Mouse (Mus musculus) E14TG2a.4 (cell line): ENCODE measurements at regions not wholly inside any gene's neighbourhood (a gene's known extent, or its start where the extent isn't known, plus 50 kb on each side); places are given as distances from the start of the nearest gene placed in this dataset.

Source experiments
- H3K27me3 ChIP-seq: 2 replicates; pipeline ENCODE4 v1.6.1; 2014; ENCODE audit warnings: low read length, control low read depth; ENCODE audit not compliant: insufficient read depth
- H3K36me3 ChIP-seq: 2 replicates; pipeline ENCODE4 v1.6.1; 2014; ENCODE audit warnings: low read length, control low read depth; ENCODE audit not compliant: insufficient read depth
- H3K4me1 ChIP-seq: replicated peaks from 2 replicates; pipeline ENCODE4 v1.6.1; 2014; ENCODE audit warnings: low read depth, low read length, control low read depth
- H3K4me3 ChIP-seq: replicated peaks from 2 replicates; pipeline ENCODE4 v1.5.1; 2014; ENCODE audit warnings: mild to moderate bottlenecking, low read length
- H3K9me3 ChIP-seq: 2 replicates; pipeline ENCODE4 v1.6.1; 2014; ENCODE audit warnings: low read length, control low read depth
- CTCF ChIP-seq: conservative IDR thresholded peaks from 2 replicates; pipeline ENCODE4 v1.5.1; 2014; ENCODE audit warnings: low read length
- NANOG ChIP-seq: IDR thresholded peaks from 2 replicates; pipeline ENCODE4 v1.6.1; 2014; ENCODE audit warnings: borderline replicate concordance, low read length, mixed read lengths
- POU5F1 ChIP-seq: IDR thresholded peaks from 2 replicates; pipeline ENCODE4 v1.6.1; 2014; ENCODE audit warnings: low read length, borderline replicate concordance

- no peaks in the 10 kb centered on the region for H3K27me3 ChIP-seq
Observed at GRCm38 (mm10) chr14:24550763-24551471, 64.0 kb downstream of the Rps24 start.

GRCm38 (mm10) chr14:24551472-24551783 is 64.5 kb downstream of the Rps24 start:
- no peaks in the 10 kb centered on the region for H3K4me1 ChIP-seq
- no peaks in the 10 kb centered on the region for H3K36me3 ChIP-seq
- no peaks in the 10 kb centered on the region for H3K27me3 ChIP-seq
- H3K9me3 ChIP-seq, result peaks cover 14% of the 10 kb centered on the region
- H3K4me3 ChIP-seq, result no peak overlapping the region
- no peak for TF ChIP-seq NANOG
- no peak for TF ChIP-seq CTCF
- TF ChIP-seq POU5F1, result no peak

More at GRCm38 (mm10) chr14:24550763-24551471, 64.0 kb downstream of the Rps24 start:
- no peak for TF ChIP-seq CTCF
- TF ChIP-seq POU5F1, result no peak
- TF ChIP-seq NANOG, result no peak
- no peaks in the 10 kb centered on the region for H3K4me1 ChIP-seq
- H3K9me3 ChIP-seq, result peaks cover 14% of the 10 kb centered on the region
- H3K4me3 ChIP-seq, result no peak overlapping the region
- H3K36me3 ChIP-seq, result no peaks in the 10 kb centered on the region

- Histone ChIP-seq H3K27me3 (no peaks in the 10 kb centered on the region), H3K36me3 (no peaks in the 10 kb centered on the region), H3K4me3 (no peak overlapping the region), H3K4me1 (no peaks in the 10 kb centered on the region), H3K9me3 (no peaks in the 10 kb centered on the region)
- TF ChIP-seq NANOG (no peak), POU5F1 (no peak), CTCF (no peak)
Observed at GRCm38 (mm10) chr14:24564801-24565624, 78.1 kb downstream of the Rps24 start.

GRCm38 (mm10) chr14:24565718-24566322 is 78.9 kb downstream of the Rps24 start:
- Histone ChIP-seq H3K9me3 (no peaks in the 10 kb centered on the region), H3K27me3 (no peaks in the 10 kb centered on the region)
- TF ChIP-seq CTCF (no peak), POU5F1 (no peak), NANOG (no peak)

GRCm38 (mm10) chr14:24575111-24575510 is 88.2 kb downstream of the Rps24 start:
- TF ChIP-seq NANOG (no peak), CTCF (no peak), POU5F1 (no peak)
- Histone ChIP-seq H3K9me3 (no peaks in the 10 kb centered on the region), H3K4me3 (no peak overlapping the region), H3K27me3 (peaks cover 8% of the 10 kb centered on the region; the same call in 1 of the 2 replicates), H3K4me1 (peaks cover 28% of the 10 kb centered on the region), H3K36me3 (no peaks in the 10 kb centered on the region)

More at GRCm38 (mm10) chr14:24565718-24566322, 78.9 kb downstream of the Rps24 start:
- Histone ChIP-seq H3K36me3 (no peaks in the 10 kb centered on the region), H3K4me1 (no peaks in the 10 kb centered on the region), H3K4me3 (no peak overlapping the region)

- no peaks in the 10 kb centered on the region for H3K36me3 ChIP-seq
- peak overlapping the region; percentile 39; the same call in 1 of the 2 replicates for H3K4me3 ChIP-seq
- TF ChIP-seq CTCF, result no peak
- no peak for TF ChIP-seq POU5F1
- TF ChIP-seq NANOG, result no peak
- peaks cover 33% of the 10 kb centered on the region for H3K4me1 ChIP-seq
- peaks cover 18% of the 10 kb centered on the region for H3K27me3 ChIP-seq
- peaks cover 5% of the 10 kb centered on the region for H3K9me3 ChIP-seq
Observed at GRCm38 (mm10) chr14:24578535-24579111, 91.7 kb downstream of the Rps24 start.

GRCm38 (mm10) chr14:24579153-24579795 is 92.3 kb downstream of the Rps24 start:
- TF ChIP-seq NANOG, result peak; percentile 59; the same call in 1 of the 2 replicates
- no peak for TF ChIP-seq POU5F1
- TF ChIP-seq CTCF, result no peak
- 0 out of 2 replicates have a peak overlapping the region, but pooled peaks have one; percentile 39 for H3K4me3 ChIP-seq
- H3K9me3 ChIP-seq, result peaks cover 5% of the 10 kb centered on the region
- no peaks in the 10 kb centered on the region for H3K36me3 ChIP-seq
- peaks cover 22% of the 10 kb centered on the region for H3K27me3 ChIP-seq
- H3K4me1 ChIP-seq, result peaks cover 33% of the 10 kb centered on the region
